ENCODE assay signal across 28 mouse cellular contexts in genomic region chr13:3343611-3344010, GRCm38 (mm10).
DNase-seq lines count a peak whose midpoint lies in the region; ATAC-seq lines count a peak whose summit lies in the region.
"Had no signal": no experiment of that assay in that cellular context is flagged by ENCODE, and none has a peak within 500 bp of the region (broad histone marks: within the 10 kb centered on the region; RNA-seq: fewer than 3 reads in every experiment).

No protein-coding gene starts in this region.

- intact Hi-C loops in left cerebral cortex, postnatal 36 days (cut with DNase I), result no loop called here

- no peak overlapping the region for H3K4me2 ChIP-seq in hindbrain, embryonic 12.5 days (replicated peaks)
- H3K4me2 ChIP-seq: embryonic facial prominence, embryonic 13.5 days; forebrain, embryonic 12.5 days; forebrain, embryonic 15.5 days; heart, embryonic 13.5 days; hindbrain, embryonic 13.5 days; intestine, embryonic 15.5 days had no signal

- no peak overlapping the region for H3K27ac ChIP-seq in hindbrain, embryonic 12.5 days
- H3K27ac ChIP-seq: embryonic facial prominence, embryonic 10.5 days; embryonic facial prominence, embryonic 13.5 days; forebrain, embryonic 12.5 days; forebrain, embryonic 15.5 days; heart, adult 2 months; heart, embryonic 10.5 days; heart, embryonic 13.5 days; hindbrain, embryonic 13.5 days; intestine, embryonic 15.5 days had no signal

- peak; percentile 14 to 23 for DNase-seq in frontal cortex, postnatal 36 days (ENCODE audit: low spot score in 2 of 2)
- no peak for DNase-seq in frontal cortex, postnatal 14 days (ENCODE audit: low spot score in 2 of 2)
- DNase-seq in left cerebral cortex, adult 18-20 months (ENCODE audit: low spot score in 2 of 2), result peak; percentile 24 to 56
- DNase-seq in left cerebral cortex, postnatal 36 days (ENCODE audit: low spot score in 2 of 2), result no peak
- DNase-seq in right cerebral cortex, adult 18-20 months, result peak; percentile 66
- DNase-seq in right cerebral cortex, postnatal 10 days (ENCODE audit: low spot score in 2 of 2), result no peak
- DNase-seq: adrenal gland, adult 2 months; adrenal gland, postnatal 14 days; cerebellum, adult 11-12 months; cerebellum, adult 8-10 months; cerebellum, postnatal 10 days; cerebellum, postnatal 36 days; embryo, embryonic 11 days; gastrocnemius, postnatal 25 days; heart, adult 2 months; heart, postnatal 14 days had no signal

- no peaks in the 10 kb centered on the region for H3K27me3 ChIP-seq in hindbrain, embryonic 12.5 days
- H3K27me3 ChIP-seq: embryonic facial prominence, embryonic 13.5 days; forebrain, embryonic 12.5 days; forebrain, embryonic 15.5 days; heart, embryonic 13.5 days; hindbrain, embryonic 13.5 days; intestine, embryonic 15.5 days had no signal

- H3K4me1 ChIP-seq in hindbrain, embryonic 12.5 days, result no peaks in the 10 kb centered on the region
- H3K4me1 ChIP-seq: embryonic facial prominence, embryonic 10.5 days; embryonic facial prominence, embryonic 13.5 days; forebrain, embryonic 12.5 days; forebrain, embryonic 15.5 days; heart, embryonic 10.5 days; heart, embryonic 13.5 days; hindbrain, embryonic 13.5 days; intestine, embryonic 15.5 days had no signal

- H3K36me3 ChIP-seq in hindbrain, embryonic 12.5 days, result no peaks in the 10 kb centered on the region
- H3K36me3 ChIP-seq: embryonic facial prominence, embryonic 10.5 days; embryonic facial prominence, embryonic 13.5 days; forebrain, embryonic 12.5 days; forebrain, embryonic 15.5 days; heart, embryonic 10.5 days; heart, embryonic 13.5 days; hindbrain, embryonic 13.5 days; intestine, embryonic 15.5 days had no signal

- no peak overlapping the region for H3K9ac ChIP-seq in hindbrain, embryonic 12.5 days
- H3K9ac ChIP-seq: embryonic facial prominence, embryonic 13.5 days; forebrain, embryonic 12.5 days; forebrain, embryonic 15.5 days; heart, embryonic 13.5 days; hindbrain, embryonic 13.5 days; intestine, embryonic 15.5 days had no signal

- ATAC-seq in hindbrain, embryonic 12.5 days (ENCODE audit: low FRiP score), result no peak
- ATAC-seq: CD4-positive, CD25-positive, alpha-beta regulatory T cell, adult 4 months; forebrain, embryonic 15.5 days; hindbrain, embryonic 16.5 days; intestine, embryonic 15.5 days had no signal

- peaks cover 29% of the 10 kb centered on the region for H3K9me3 ChIP-seq in hindbrain, embryonic 12.5 days (replicated peaks)
- H3K9me3 ChIP-seq: intestine, embryonic 15.5 days had no signal

- H3K4me3 ChIP-seq in hindbrain, embryonic 12.5 days, result no peak overlapping the region
- H3K4me3 ChIP-seq: embryonic facial prominence, embryonic 10.5 days; embryonic facial prominence, embryonic 13.5 days; erythroblast, embryonic 14.5 days; forebrain, embryonic 12.5 days; forebrain, embryonic 15.5 days; heart, adult 2 months; heart, embryonic 10.5 days; heart, embryonic 13.5 days; hindbrain, embryonic 13.5 days; intestine, embryonic 15.5 days had no signal

- 89% methylated on average over 5 of the region's 5 CpGs for WGBS in hindbrain, embryonic 12.5 days

Comparison
In these comparisons a context has a peak if more than half of its experiments do, and no peak if none do; other contexts are left out.
1. DNase-seq: peak in frontal cortex, postnatal 36 days (2 of 2), left cerebral cortex, adult 18-20 months (2 of 2) and right cerebral cortex, adult 18-20 months (single experiment); none in frontal cortex, postnatal 14 days (0 of 2), left cerebral cortex, postnatal 36 days (0 of 2) and right cerebral cortex, postnatal 10 days (0 of 2).